Mouse (Mus musculus) layer of hippocampus, adult 8-10 months (tissue): ENCODE measurements at regions not wholly inside any gene's neighbourhood (a gene's known extent, or its start where the extent isn't known, plus 50 kb on each side); places are given as distances from the start of the nearest gene placed in this dataset.

Experiments
- DNase-seq, 2 experiments: peaks; one replicate each; pipeline ENCODE4 v3.0.0; 2022; ENCODE audit warnings: low spot score in 2 of 2

DNA sequence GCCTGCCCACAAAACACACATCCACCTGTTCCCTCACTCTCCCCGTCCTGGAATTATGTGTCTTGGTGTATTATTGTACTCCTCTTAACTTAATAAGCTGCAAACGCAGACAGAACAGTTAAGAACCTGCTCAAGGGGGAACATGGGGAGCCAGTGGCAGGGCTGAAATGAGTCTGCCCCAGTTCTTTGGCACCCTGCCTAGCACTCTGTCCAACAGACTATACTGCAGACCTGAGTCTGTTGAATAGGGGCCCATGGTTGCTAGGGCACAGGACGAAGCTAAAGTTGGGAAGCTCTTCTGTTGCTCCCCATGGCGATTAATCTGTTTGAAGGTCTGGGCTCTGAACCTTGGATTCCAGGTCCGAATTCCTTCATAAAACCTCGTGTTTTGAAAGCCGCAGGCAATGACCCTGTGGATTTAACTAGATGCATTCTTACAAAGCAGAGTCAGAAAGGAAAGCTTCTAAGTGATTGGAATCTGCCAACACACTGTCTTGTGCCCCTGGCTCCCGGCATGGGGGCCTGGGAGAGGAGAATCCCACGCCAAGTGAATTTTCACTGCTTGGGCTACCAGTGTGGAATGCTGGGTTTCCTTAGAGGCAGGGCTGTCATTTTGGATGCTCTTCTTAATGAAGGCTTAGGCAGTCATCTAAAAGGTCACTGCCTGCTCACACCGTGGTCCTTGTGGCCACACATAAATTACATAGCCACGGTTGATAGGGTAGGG lies 479.3 kb downstream of the Nedd1 start:
- peak; percentile 7 to 8 for DNase-seq

DNA sequence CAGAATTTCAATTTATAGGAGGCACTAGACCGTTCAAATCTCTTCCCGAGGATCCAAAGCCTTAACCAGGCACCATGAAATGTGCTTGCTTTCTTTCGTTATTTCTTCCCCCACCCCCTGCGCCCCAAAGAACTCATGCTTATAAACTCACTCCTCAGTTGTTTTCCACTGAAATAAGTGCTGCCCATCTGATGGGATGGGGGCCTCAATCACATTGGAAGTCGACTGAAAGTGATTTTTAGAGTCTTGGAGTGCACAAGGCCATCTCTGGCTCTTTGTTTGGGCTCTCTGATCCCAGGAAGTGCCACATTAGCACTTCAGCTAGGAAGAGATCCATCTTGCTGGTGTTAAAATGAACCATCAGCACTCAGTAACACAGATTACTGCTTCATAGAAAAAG lies 484.3 kb downstream of the Nedd1 start:
- no peak for DNase-seq

DNA sequence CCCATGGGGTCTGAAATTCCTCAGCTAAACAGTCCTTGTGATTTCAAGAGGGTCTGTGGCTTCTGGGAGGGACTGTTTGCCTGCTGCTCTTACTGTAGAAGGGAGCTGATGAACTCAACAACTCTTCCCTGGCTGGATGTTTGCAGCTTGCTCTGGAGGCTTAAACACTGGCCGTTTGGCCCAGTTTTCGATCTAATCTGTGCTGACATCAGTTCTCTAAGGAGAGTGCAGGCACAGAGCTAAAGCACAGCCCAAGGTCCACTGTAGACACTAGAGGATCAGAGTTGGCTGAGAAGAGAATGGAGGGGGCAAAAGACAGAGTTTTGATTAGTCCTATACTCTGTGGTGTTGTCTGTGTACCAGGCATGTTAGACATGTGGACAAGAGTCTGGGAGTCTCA lies 490.1 kb downstream of the Nedd1 start:
- no peak for DNase-seq

DNA sequence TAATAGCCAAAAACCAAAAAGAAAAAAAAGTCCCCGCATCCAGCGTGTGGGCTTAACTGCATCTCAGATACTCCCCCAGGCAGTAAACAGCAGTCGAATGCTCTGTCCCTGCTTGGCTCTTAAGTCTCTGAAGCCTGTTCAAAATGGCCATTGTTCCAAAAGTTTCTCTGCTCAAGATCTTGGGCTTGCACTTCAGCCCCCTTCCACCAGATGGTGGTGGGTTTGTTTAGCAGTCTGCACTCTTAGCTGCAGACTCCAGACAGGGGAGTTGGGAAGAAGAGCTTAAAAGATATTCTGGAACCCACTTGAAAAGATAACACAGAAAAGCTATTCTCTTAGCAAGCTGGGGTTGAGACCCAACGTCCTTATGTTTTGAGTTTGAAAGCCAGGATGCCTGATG lies 496.4 kb downstream of the Nedd1 start:
- no peak for DNase-seq

DNA sequence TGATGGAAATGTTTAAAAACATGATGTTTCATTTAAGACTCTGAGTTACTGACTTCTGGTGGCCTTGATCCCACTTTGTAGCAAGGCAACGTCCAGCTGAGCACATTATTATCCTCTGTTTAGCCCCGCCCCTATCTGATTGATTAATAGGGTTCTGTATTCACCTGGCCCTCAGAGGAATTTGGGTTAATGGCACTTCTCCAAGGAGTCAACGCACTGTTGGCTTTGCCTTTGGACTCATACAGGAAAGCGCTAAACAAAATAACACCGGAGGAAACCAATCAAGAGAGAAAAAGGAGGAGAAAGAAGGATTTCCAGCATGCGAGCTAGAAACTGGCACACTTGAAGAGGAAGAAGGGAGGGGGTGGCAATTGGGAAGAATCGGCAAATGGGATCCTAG lies 497.1 kb downstream of the Nedd1 start:
- no peak for DNase-seq

DNA sequence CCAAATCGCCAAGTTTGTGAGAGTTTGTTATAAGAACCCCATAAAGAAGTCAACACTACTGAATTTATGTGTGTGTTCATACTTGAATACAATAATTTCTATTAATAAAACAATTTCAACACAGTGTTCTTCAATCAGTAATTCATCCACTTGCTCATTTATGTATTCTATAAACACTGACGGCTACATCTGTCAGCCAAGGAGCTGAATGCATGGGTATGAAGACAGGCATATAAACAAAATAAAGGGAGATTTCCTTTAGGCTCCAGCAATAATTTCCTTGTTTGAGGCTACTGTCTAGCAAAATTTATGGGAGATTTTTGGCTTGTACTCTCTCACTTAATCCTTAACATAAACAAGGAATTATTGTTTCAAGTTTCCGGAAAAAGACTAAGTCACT lies 502.9 kb downstream of the Nedd1 start:
- no peak for DNase-seq

DNA sequence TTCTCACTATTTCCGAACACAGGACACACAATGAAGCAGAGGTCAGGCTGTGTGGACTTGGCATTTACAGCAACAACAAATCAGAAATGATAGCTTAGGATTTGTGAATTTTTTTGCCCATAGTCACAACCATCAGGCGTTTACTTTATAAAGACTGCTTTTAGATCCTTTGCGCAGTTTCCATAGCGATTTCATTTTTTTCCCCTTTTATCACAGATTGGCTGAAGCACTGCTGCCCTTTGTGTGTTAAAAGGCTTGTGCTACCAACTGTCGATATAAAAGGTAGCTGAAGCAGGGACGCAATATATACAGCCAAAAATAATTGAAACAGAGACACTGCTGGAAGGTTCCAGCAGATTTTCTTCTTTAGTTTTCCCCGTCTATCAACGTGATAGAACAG lies 551.4 kb downstream of the Nedd1 start:
- DNase-seq = no peak

DNA sequence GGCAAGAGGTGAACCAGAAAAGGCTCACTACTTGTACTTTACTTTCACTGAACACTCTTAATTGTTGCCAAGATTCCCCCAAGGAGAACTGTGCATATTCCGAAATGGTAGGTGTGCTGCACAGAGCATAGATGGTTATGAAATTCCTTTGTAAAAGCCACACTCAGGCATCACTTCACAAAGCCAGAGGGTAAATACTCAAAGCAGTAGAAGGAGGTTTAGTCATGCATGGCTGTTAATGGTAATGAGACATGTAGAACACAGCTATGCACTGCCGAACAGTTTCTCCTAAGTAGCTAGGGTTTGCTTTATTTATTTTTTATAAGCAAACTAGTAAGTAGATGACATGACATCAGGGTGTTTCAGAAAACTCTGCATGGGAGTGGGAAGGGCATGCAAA lies 556.2 kb downstream of the Nedd1 start:
- DNase-seq = no peak

DNA sequence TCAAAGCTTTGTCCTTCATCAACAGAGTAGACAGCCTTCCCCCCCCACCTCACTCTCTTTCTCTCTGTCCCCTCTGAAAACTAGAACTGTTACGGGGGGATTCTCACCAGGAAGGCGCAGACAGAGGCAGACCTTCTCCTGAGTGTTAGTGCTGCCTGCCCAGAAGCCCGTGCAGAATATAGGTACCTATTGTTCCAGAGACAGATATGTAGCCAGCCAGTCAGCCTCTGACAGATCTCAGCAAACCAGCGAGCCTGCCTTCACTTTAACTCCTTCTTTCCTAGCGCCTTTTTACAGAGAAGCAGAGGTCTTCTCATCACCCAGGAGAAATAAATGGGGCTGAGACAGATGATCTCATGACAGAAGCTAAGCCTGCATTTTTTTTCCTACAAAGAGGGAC lies 557.2 kb downstream of the Nedd1 start:
- DNase-seq = no peak

DNA sequence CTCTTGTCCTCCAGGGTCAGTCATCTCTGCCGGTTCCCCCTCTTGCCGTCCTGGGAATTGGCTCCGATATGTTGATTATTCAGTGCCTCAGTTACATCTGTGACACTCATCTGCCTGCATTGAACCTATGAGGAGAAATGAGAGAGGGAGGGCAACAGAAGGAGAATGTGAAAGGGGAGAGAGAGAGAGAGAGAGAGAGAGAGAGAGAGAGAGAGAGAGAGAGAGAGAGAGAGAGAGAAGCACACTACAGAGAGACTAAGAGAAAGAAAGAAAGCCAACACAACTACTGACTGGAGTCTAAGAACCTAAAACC lies 557.6 kb downstream of the Nedd1 start:
- DNase-seq = no peak

DNA sequence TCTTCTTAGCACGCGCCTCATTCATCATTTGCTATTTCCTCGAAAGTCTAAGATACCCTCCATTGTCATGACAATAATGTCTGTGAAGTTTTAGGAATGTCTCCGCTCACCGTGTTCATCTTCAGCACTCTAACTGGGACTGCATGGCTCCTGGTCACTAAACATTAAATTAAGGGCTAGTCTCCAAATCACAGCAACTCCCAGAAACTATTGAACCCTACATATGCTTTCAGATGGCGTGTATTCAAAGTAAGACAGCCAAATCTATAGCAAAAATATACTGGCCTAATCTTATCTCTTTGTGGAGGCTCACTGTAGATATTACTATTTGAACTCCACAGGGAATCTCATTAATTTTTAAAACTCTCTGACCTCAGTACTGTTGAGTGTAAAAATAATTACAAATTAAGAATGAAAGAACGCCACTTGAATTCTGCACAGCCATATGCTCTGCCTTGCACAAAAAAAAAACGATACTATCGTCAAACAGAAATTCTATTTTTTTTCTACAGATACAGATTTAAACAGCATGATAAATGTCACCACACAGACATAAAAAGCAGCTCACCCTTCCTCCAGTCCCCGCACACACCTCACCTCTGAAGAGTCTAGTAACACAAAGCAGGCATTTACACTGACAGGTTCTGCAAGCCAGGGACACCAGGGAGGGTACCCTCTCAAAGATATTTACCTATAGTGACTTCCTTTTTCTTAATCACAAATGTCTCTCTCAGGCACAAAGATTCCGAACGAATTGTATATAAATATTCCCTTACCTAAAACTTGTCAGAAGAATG lies 558.2 kb downstream of the Nedd1 start:
- no peak for DNase-seq

DNA sequence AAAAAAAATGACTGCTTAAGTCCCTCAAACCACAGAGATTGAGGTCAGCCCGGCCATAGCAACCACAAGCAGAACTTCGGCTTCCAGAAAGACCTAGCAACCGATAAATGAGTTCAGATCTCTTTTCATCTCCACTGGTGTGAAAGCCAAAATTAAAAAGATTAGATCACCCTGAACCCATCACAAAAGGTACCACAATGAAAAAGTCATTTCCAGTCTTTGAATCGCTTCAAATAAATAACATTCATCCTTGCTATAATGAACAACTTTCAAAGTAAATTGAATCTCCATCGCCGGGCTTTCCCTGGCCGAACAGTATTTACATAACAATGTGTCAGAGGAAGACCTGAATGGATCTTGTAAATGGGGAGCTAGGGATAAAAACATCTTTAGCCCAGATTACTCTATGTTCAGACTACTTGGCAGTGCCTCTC lies 559.1 kb downstream of the Nedd1 start:
- DNase-seq = no peak

DNA sequence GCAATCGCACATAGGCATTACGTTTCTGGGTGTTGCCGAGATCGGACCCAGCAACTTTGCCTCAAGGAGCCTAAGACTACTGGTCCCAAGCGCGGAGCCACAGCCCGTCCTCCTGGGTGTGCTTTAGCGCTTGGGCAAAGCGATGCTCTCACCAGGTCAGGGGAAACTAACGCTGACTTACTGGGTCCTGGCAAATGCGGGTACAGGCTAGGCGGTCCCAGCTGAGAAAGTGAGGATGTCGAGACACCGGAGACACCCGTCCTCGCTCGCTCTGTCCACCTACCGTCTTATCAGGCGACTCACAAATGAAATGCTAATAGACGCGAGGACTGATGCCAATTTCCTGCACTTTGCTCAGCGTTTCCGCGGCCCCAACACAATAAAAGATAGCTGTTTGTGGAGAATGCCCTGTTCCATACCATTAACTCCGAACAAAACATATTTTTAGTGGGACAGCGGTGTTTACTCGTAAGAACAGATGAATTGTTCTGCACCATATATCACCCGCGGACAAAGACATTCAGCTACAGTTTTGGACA lies 559.7 kb downstream of the Nedd1 start:
- DNase-seq = peak in 1 of 2 experiments; percentile 13

DNA sequence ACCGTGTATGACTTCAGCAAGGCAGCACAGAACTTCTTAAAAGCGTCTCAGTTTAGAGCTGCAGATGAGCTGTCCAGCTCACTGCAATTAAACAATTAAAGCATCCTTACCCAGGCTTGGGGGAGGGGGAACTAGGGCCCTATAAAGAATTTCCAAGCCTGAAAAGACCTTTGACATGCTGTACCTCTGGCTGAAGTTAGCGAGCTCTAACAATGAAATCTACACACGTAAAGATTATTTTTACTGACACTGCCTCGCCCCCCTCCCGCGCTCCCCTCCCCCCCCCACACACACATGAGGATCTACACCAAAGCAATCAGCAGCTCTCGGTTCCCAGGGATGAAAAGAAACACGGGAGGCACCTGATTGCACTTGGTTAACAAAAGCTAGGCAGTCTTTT lies 560.7 kb downstream of the Nedd1 start:
- DNase-seq = no peak

DNA sequence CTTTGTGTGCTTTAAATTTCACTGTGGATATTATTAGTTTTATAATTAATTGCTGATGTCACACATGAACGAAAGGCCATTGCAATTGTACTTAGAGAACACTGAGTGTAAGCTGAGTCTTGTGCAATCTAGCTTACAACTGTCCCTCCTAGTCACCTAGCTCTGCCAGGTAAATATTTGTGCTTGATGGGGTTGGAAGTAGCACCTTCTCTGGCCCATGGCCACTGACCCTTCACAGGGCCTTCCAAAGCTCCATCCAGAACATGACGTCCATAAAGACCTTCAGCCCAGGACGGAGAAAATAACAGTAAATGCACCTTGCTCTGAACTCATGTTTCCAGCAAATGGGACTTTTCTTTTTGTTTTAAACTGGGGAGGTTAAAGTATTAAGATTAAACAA lies 576.0 kb downstream of the Nedd1 start:
- DNase-seq = no peak

DNA sequence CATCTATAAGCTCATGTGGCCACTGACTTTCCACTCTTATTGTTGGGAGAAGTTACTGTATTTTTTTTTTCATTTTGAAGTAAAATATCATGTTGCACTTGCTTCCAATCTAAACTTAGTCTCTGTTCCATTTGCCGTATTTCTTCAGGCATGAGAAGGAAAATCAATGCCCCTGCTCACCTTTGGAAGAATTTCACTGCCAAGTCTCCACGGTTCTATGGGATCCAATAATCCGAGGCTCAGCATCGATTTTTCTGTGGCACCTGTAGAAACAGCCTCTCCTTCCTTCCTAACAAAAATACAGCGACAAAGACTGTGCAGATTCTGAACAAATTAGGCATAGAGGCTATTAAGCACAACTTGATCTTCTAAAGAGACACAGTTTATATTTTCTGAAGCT lies 586.7 kb downstream of the Nedd1 start:
- no peak for DNase-seq

DNA sequence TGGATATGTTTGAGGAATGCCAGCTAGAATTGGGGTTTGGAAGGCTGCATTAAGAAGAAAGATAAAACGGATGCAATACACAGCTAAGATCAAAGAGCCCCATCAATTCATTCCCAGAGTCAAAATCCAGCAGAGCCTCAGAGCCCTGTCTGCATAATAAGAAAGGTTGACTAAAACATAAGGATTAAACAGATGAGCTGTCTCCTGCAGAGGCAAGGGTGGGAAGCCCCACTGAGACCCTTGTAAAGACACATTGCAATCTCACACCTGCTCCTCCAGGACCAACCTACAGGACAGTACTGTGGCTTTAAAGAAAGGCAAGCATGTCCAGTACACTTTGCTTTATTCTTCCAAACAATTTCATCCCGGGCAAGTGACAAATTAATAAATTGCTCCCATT lies 609.4 kb downstream of the Nedd1 start:
- no peak for DNase-seq

DNA sequence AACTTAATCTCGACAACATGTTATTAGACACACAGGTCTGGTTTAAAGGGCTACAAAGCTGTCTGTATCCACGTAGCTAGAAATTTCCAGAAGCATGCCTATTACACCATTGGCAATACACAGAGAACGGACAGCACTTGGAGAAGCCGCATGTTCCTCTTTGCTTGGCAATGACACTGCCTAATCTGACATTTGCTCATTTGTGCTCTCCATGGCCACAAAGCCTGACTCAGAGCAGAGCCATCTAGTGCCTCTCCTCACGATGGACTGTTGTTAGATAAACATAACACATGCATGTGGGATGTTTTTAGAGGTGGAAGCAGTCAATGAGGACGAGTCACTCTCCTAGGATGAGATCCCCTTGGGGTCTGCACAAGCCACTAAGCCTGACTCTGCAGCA lies 615.9 kb downstream of the Nedd1 start:
- no peak for DNase-seq

DNA sequence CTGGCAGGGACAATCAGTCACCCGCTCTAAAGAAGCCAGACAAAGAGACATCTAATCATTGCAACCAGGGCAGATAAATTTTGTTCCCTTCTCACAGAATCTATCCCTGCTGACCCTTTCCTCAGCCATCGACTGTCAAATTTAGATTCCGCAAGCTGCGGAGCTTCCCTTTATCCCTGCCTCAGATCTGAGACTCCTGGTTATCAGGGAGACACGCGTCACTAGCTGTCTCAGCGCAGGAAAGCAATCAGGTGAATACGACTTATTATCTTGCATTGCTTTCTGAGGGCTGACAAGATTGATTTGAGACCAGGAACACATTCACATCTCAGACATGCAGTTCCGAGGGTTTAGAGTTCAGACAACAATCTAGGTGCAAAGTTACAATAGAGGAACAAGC lies 618.3 kb downstream of the Nedd1 start:
- no peak for DNase-seq

DNA sequence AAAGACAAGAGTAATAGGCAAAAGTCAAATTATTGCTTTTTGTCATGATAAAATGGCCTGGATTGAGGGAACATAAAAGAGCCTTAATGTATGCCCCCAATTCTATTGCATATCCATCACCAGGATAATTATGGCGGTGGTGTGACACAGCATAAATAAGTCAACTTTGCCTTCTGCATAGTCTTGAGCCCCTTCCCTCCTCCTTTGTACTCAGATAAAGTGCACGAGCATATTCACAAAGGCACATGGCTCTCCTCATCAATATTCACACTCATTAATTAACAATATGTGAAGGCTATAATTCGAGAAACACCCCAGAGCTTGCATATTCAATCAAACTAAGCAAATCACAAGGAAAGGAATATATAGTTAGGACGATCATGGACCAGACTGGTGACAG lies 619.5 kb downstream of the Nedd1 start:
- no peak for DNase-seq

DNA sequence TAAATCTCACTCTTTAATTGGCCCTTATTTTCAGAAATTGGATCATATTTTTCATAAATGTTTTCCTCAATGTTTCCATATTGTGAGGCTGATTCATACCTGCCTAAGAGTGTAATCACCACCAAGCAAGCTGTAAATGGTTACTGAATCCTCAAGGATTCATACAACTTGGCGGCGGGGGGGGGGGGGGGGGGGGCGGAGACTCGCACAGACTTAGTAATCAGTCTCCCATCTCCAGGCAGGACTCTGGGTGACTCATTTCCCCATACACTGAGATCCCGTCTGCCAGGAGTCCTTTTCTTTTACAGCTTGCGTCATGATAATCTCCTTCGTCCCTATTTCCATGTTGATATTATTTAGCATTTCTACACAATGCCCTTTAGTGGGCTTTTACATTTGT lies 624.7 kb downstream of the Nedd1 start:
- DNase-seq = no peak

DNA sequence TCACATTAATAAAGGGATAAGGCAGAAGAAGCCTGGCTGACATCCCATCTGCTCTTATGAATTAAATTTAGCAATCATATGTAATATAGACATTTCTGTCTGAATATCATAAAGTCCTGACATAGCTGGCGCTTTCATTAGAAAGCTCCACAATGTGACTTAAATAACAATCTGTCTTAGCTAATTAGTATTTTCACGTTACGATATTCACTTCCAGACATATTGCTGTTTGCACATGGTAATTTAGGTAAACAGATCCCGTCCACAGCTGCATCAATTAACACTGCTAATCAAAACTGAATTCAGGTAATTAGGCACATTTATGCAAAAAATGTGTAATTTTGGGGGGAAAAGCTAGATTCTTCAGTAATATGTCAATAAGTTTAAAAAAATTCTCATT lies 625.1 kb downstream of the Nedd1 start:
- DNase-seq = no peak
